Mouse (Mus musculus) small intestine, adult 2 months (tissue): Measurements from ENCODE around the gene Timp2.

ENCODE experiments used
- CTCF ChIP-seq: fragments of 200-500 bp; IDR thresholded peaks from 2 replicates; pipeline ENCODE4 v1.5.1; 2012; ENCODE audit warnings: low read depth, mild to moderate bottlenecking, control low read depth, inconsistent platforms, low read length, moderate library complexity, mixed read lengths; ENCODE audit not compliant: insufficient replicate concordance, insufficient read length; ENCODE audit errors: extremely low read depth
- POLR2A ChIP-seq: fragments of 200-500 bp; IDR thresholded peaks from 2 replicates; pipeline ENCODE4 v1.6.1; 2012; ENCODE audit warnings: low read depth, mild to moderate bottlenecking, control low read depth, inconsistent platforms, low read length, moderate library complexity

GRCm38 (mm10) chr11:118401195-118401594 lies 45.7 kb upstream of the Timp2 start:
- no peak for TF ChIP-seq CTCF
- TF ChIP-seq POLR2A: no peak
